Mouse (Mus musculus) right cerebral cortex, adult 18-20 months (tissue): ENCODE results near the gene Sltm.
A peak's percentile ranks its signal among the peaks of the same experiment; 100 is the strongest.
"Not testable (repeated sequence)": the region's sequence is repeated elsewhere in the genome, so short reads cannot be mapped to it uniquely, and the experiment has no call there.

Experiments
- DNase-seq: peaks from one replicate; pipeline ENCODE4 v3.0.0; 2022; ENCODE audit warnings: mixed read lengths

Sltm gene

GRCm38 (mm10) chr9:70552233-70552632, 9.7 kb downstream of the Sltm start:
- not testable (repeated sequence) for DNase-seq

GRCm38 (mm10) chr9:70555431-70555830, 12.9 kb downstream of the Sltm start:
- no peak for DNase-seq

GRCm38 (mm10) chr9:70556796-70557195, 14.2 kb downstream of the Sltm start:
- DNase-seq: no peak

GRCm38 (mm10) chr9:70562825-70563224, 20.3 kb downstream of the Sltm start:
- DNase-seq: no peak

- DNase-seq: no peak
Measured at GRCm38 (mm10) chr9:70567651-70568050, 25.1 kb downstream of the Sltm start.

GRCm38 (mm10) chr9:70570351-70570750, 27.8 kb downstream of the Sltm start:
- no peak for DNase-seq

- no peak for DNase-seq
Measured at GRCm38 (mm10) chr9:70578123-70578522, 35.6 kb downstream of the Sltm start.

- DNase-seq: no peak
Measured at GRCm38 (mm10) chr9:70580956-70581355, 38.4 kb downstream of the Sltm start.

GRCm38 (mm10) chr9:70584641-70585040, 42.1 kb downstream of the Sltm start:
- DNase-seq: no peak

GRCm38 (mm10) chr9:70585172-70585571, 42.6 kb downstream of the Sltm start:
- no peak for DNase-seq

- DNase-seq: peak; percentile 59
Measured at GRCm38 (mm10) chr9:70587171-70587570, 44.6 kb downstream of the Sltm start.

- no peak for DNase-seq
Measured at GRCm38 (mm10) chr9:70590775-70591174, 48.2 kb downstream of the Sltm start.

- DNase-seq: no peak
Measured at GRCm38 (mm10) chr9:70591486-70591885, 48.9 kb downstream of the Sltm start.

GRCm38 (mm10) chr9:70598271-70598670, 55.7 kb downstream of the Sltm start:
- no peak for DNase-seq

GRCm38 (mm10) chr9:70602186-70602845, 59.8 kb downstream of the Sltm start:
- no peak for DNase-seq

GRCm38 (mm10) chr9:70611026-70611673, 68.6 kb downstream of the Sltm start:
- no peak for DNase-seq

- peak; percentile 9 for DNase-seq
Measured at GRCm38 (mm10) chr9:70629711-70630110, 87.2 kb downstream of the Sltm start.

GRCm38 (mm10) chr9:70631665-70632064, 89.1 kb downstream of the Sltm start:
- DNase-seq: no peak

GRCm38 (mm10) chr9:70636748-70637147, 94.2 kb downstream of the Sltm start:
- no peak for DNase-seq
